Mouse (Mus musculus) skeletal muscle tissue, adult 2 months (tissue): ENCODE data around the gene Olfr1353.
"Not testable (repeated sequence)": the region's sequence is repeated elsewhere in the genome, so short reads cannot be mapped to it uniquely, and the experiment has no call there.

Experiments used
- DNase-seq: peaks from one replicate; pipeline ENCODE4 v3.0.0-alpha.2; 2012; ENCODE audit warnings: low read depth, low spot score

Olfr1353 gene

DNA sequence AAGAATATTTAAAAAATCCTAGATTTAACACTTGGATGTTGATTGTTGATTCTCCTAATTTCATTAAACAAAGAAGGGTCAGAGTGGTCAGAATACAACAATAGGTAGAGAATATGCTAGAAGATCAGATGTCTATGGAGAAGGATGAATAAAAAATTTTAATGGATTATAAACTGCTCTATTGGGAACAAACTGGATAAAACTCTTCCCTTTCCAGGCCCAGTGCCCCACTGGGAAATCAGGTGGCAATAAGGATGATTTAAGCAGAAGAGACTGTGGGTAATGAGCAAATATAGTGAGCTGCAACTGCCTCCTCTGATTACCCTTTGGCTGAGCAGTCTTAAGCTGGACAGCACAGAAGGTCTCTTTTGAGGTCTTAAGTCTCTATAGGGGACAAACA lies at the start of gene Olfr1353:
Olfr1353 (plus strand) TSS at position 301 of the 400 bp plus-strand sequence.
- DNase-seq = not testable (repeated sequence)

DNA sequence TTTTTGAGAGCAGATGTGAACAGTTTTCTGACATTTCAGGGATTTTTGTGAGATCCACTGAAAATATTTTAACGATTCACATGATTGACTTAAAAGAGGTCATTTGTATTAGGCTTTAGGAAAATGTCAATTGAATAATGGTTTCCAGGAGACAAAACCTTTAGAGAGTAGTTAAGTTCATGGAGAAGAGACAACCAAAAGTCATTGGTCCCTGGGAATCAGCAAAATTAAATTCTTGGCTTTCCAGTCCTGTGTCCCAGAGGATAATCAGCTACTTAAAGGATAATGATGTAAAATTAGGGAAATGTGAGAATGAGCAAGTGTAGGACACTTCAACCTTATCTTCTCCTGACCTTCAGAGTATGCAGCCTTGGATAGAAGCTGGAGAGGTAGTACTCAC lies 12.8 kb upstream of the Olfr1353 start, which contains the start of gene Olfr8:
Olfr8 (plus strand) TSS at position 301 of the 400 bp plus-strand sequence.
- DNase-seq = not testable (repeated sequence)

DNA sequence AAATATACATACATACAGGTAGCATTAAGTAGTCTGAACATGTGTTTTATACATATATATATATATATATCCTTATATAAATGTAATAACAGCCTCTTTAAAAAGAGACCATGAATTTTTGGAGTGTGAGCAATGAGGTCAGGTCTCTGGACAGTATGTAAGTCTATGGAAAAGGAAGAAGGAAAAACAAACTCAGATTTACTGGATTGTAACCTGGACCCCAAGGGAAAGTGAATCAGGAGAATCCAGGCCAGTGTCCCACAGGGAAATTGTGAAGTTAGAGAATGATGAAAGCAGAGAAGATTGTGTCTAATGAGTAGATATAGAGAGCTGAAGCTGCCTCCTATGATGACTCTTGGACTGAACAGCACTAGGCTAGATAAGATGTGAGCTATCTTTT lies 17.6 kb downstream of the Olfr1353 start, which contains the start of gene Olfr1352:
Olfr1352 (plus strand) TSS at position 301 of the 400 bp plus-strand sequence.
- no peak for DNase-seq

- no peak for DNase-seq
These were observed 49.1 kb downstream of the Olfr1353 start, which contains the start of gene Olfr1351 for GRCm38 (mm10) chr10:79012172-79012571. Olfr1351 (plus strand) TSS chr10:79012472.
